Mouse (Mus musculus) midbrain, embryonic 15.5 days (tissue): ENCODE data around the gene Scel. TPM values are rescaled to one million over a fixed set of nuclear protein-coding genes. Genes with fewer than 3 reads are reported as not detected.

Experiments
- ATAC-seq: fragments of 200-750 bp; cut with Nextera tagmentation; replicated peaks from 2 replicates; pipeline ENCODE4 v1.8.0; 2017; ENCODE audit warnings: moderate TSS enrichment
- H3K27ac ChIP-seq: fragments of 300-500 bp; sonication (generic); 2 replicates; pipeline ENCODE4 v1.5.1; 2015; ENCODE audit warnings: mild to moderate bottlenecking, inconsistent platforms
- H3K27me3 ChIP-seq: fragments of 300-500 bp; sonication (generic); replicated peaks from 2 replicates; pipeline ENCODE4 v1.6.1; 2015; ENCODE audit warnings: inconsistent platforms
- H3K36me3 ChIP-seq: fragments of 300-500 bp; sonication (generic); replicated peaks from 2 replicates; pipeline ENCODE4 v1.6.1; 2015; ENCODE audit warnings: inconsistent platforms
- H3K4me1 ChIP-seq: fragments of 300-500 bp; sonication (generic); 2 replicates; pipeline ENCODE4 v1.6.1; 2015; ENCODE audit warnings: inconsistent platforms
- H3K4me2 ChIP-seq: fragments of 300-500 bp; sonication (generic); 2 replicates; pipeline ENCODE4 v1.6.1; 2015; ENCODE audit warnings: inconsistent platforms, mild to moderate bottlenecking, moderate library complexity
- H3K4me3 ChIP-seq: fragments of 300-500 bp; sonication (generic); 2 replicates; pipeline ENCODE4 v1.5.1; 2015; ENCODE audit warnings: mild to moderate bottlenecking, inconsistent platforms
- H3K9ac ChIP-seq: fragments of 300-500 bp; sonication (generic); 2 replicates; pipeline ENCODE4 v1.6.1; 2015; ENCODE audit warnings: mild to moderate bottlenecking, inconsistent platforms
- H3K9me3 ChIP-seq: fragments of 300-500 bp; sonication (generic); 2 replicates; pipeline ENCODE4 v1.6.1; 2016; ENCODE audit warnings: inconsistent platforms
- WGBS: fragments of 180-500 bp; shearing (Covaris S2); methylation state at CpG from one replicate; pipeline ENCODE4 v1.1.7; 2015; ENCODE audit warnings: mixed read lengths; 5-methylcytosine and 5-hydroxymethylcytosine counted together
- polyA plus RNA-seq: library from polyadenylated mRNA; unstranded; fragments of >200 nt; fragmentation: Nextera tagmentation; extraction: Ambion mirVana; gene quantifications from 2 replicates; pipeline ENCODE4 v1.2.1, GENCODE M21; 2015

Scel gene
- polyA plus RNA-seq, 1 experiment from 2014 or later = 0.19 TPM

GRCm38 (mm10) chr14:103647981-103648380 lies 134.8 kb downstream of the Scel start:
- H3K27ac ChIP-seq = peak overlapping the region; percentile 65; the same call in 1 of the 2 replicates
- WGBS = 45% methylated on average over 2 of the region's 2 CpGs
- no peak overlapping the region; the same call in 1 of the 2 replicates for H3K9ac ChIP-seq
- peaks cover 35% of the 10 kb centered on the region for H3K4me1 ChIP-seq
- H3K36me3 ChIP-seq = no peaks in the 10 kb centered on the region
- no peaks in the 10 kb centered on the region for H3K9me3 ChIP-seq
- ATAC-seq = no peak
- H3K27me3 ChIP-seq = no peaks in the 10 kb centered on the region
- no peak overlapping the region for H3K4me3 ChIP-seq
- H3K4me2 ChIP-seq = peak overlapping the region; percentile 67; the same call in 1 of the 2 replicates

GRCm38 (mm10) chr14:103648623-103649255 lies 135.6 kb downstream of the Scel start:
- Histone ChIP-seq H3K36me3 (no peaks in the 10 kb centered on the region), H3K27ac (peak overlapping the region; percentile 65), H3K4me2 (peak overlapping the region; percentile 67), H3K27me3 (no peaks in the 10 kb centered on the region), H3K9ac (no peak overlapping the region; the same call in 1 of the 2 replicates), H3K9me3 (no peaks in the 10 kb centered on the region), H3K4me1 (peaks cover 41% of the 10 kb centered on the region), H3K4me3 (peak overlapping the region; percentile 24)
- WGBS = 23% methylated on average over 12 of the region's 12 CpGs
- ATAC-seq = no peak

GRCm38 (mm10) chr14:103649302-103649701 lies 136.2 kb downstream of the Scel start:
- Histone ChIP-seq H3K36me3 (no peaks in the 10 kb centered on the region), H3K4me1 (peaks cover 46% of the 10 kb centered on the region), H3K9me3 (no peaks in the 10 kb centered on the region), H3K4me2 (peak overlapping the region; percentile 67), H3K9ac (no peak overlapping the region), H3K27me3 (no peaks in the 10 kb centered on the region), H3K27ac (peak overlapping the region; percentile 97), H3K4me3 (peak overlapping the region; percentile 100)
- ATAC-seq = no peak
- WGBS = 38% methylated on average over 4 of the region's 4 CpGs

GRCm38 (mm10) chr14:103649896-103650334 lies 136.8 kb downstream of the Scel start, which contains the start of gene Slain1:
TSS of gene Slain1 (plus strand) at chr14:103650228.
- H3K4me3 ChIP-seq = peak within 1 kb of the TSS; percentile 100
- peak within 1 kb of the TSS; percentile 91 for H3K9ac ChIP-seq
- WGBS = under 1% methylated on average over 32 of the region's 32 CpGs
- H3K27ac ChIP-seq = peak within 1 kb of the TSS; percentile 97
- no peaks in the 10 kb centered on the region for H3K27me3 ChIP-seq
- ATAC-seq = peak; percentile 97
- H3K36me3 ChIP-seq = no peaks in the 10 kb centered on the region
- H3K9me3 ChIP-seq = no peaks in the 10 kb centered on the region
- H3K4me2 ChIP-seq = peak within 1 kb of the TSS; percentile 67
- peaks cover 49% of the 10 kb centered on the region for H3K4me1 ChIP-seq

GRCm38 (mm10) chr14:103650413-103651101 lies 137.4 kb downstream of the Scel start:
- Histone ChIP-seq H3K4me1 (peaks cover 54% of the 10 kb centered on the region), H3K4me3 (peak overlapping the region; percentile 100), H3K4me2 (peak overlapping the region; percentile 67), H3K9me3 (no peaks in the 10 kb centered on the region), H3K27me3 (no peaks in the 10 kb centered on the region), H3K9ac (peak overlapping the region; percentile 91), H3K36me3 (no peaks in the 10 kb centered on the region), H3K27ac (peak overlapping the region; percentile 97)
- ATAC-seq = peak; percentile 81
- under 1% methylated on average over 59 of the region's 67 CpGs for WGBS

GRCm38 (mm10) chr14:103651106-103651505 lies 138.0 kb downstream of the Scel start:
- WGBS = 2% methylated on average over 11 of the region's 11 CpGs
- H3K9me3 ChIP-seq = no peaks in the 10 kb centered on the region
- H3K27me3 ChIP-seq = no peaks in the 10 kb centered on the region
- peak overlapping the region; percentile 97 for H3K27ac ChIP-seq
- H3K4me1 ChIP-seq = peaks cover 58% of the 10 kb centered on the region
- peak; percentile 34 for ATAC-seq
- peak overlapping the region; percentile 100 for H3K4me3 ChIP-seq
- no peaks in the 10 kb centered on the region for H3K36me3 ChIP-seq
- H3K4me2 ChIP-seq = peak overlapping the region; percentile 67
- H3K9ac ChIP-seq = peak overlapping the region; percentile 91

GRCm38 (mm10) chr14:103651562-103651961 lies 138.4 kb downstream of the Scel start:
- ATAC-seq = no peak
- peak overlapping the region; percentile 67 for H3K4me2 ChIP-seq
- H3K9ac ChIP-seq = peak overlapping the region; percentile 91
- H3K4me1 ChIP-seq = peaks cover 63% of the 10 kb centered on the region
- H3K27ac ChIP-seq = peak overlapping the region; percentile 97
- WGBS = 37% methylated on average over 2 of the region's 2 CpGs
- H3K4me3 ChIP-seq = peak overlapping the region; percentile 100
- H3K9me3 ChIP-seq = no peaks in the 10 kb centered on the region
- no peaks in the 10 kb centered on the region for H3K36me3 ChIP-seq
- H3K27me3 ChIP-seq = no peaks in the 10 kb centered on the region

- H3K9ac ChIP-seq = no peak overlapping the region
- H3K4me3 ChIP-seq = peak overlapping the region; percentile 100; the same call in 1 of the 2 replicates
- H3K4me1 ChIP-seq = peaks cover 66% of the 10 kb centered on the region
- no peak overlapping the region for H3K27ac ChIP-seq
- no peaks in the 10 kb centered on the region for H3K9me3 ChIP-seq
- 76% methylated on average over 5 of the region's 5 CpGs for WGBS
- no peak for ATAC-seq
- no peaks in the 10 kb centered on the region for H3K27me3 ChIP-seq
- H3K36me3 ChIP-seq = no peaks in the 10 kb centered on the region
- peak overlapping the region; percentile 67 for H3K4me2 ChIP-seq
Measured at GRCm38 (mm10) chr14:103652524-103652923, 139.4 kb downstream of the Scel start.

GRCm38 (mm10) chr14:103653800-103654199 lies 140.7 kb downstream of the Scel start:
- Histone ChIP-seq H3K9ac (no peak overlapping the region), H3K27me3 (no peaks in the 10 kb centered on the region), H3K4me2 (peak overlapping the region; percentile 19), H3K4me3 (no peak overlapping the region), H3K9me3 (no peaks in the 10 kb centered on the region), H3K27ac (no peak overlapping the region), H3K4me1 (peaks cover 57% of the 10 kb centered on the region), H3K36me3 (0 out of 2 replicates have a peak, but pooled peaks cover 4% of the 10 kb centered on the region)
- WGBS = 65% methylated on average over 5 of the region's 5 CpGs
- ATAC-seq = no peak

- Histone ChIP-seq H3K27ac (no peak overlapping the region), H3K4me2 (no peak overlapping the region)
Measured at GRCm38 (mm10) chr14:103655448-103655847, 142.3 kb downstream of the Scel start.

GRCm38 (mm10) chr14:103657876-103658275 lies 144.7 kb downstream of the Scel start:
- 91% methylated on average over 4 of the region's 4 CpGs for WGBS
- no peak for ATAC-seq
- H3K4me3 ChIP-seq = no peak overlapping the region

More at GRCm38 (mm10) chr14:103655448-103655847, 142.3 kb downstream of the Scel start:
- no peak for ATAC-seq
- H3K27me3 ChIP-seq = no peaks in the 10 kb centered on the region
- 66% methylated on average over 5 of the region's 5 CpGs for WGBS
- no peak overlapping the region for H3K9ac ChIP-seq
- no peak overlapping the region for H3K4me3 ChIP-seq
- H3K9me3 ChIP-seq = no peaks in the 10 kb centered on the region
- 0 out of 2 replicates have a peak, but pooled peaks cover 4% of the 10 kb centered on the region for H3K36me3 ChIP-seq
- H3K4me1 ChIP-seq = peaks cover 49% of the 10 kb centered on the region

More at GRCm38 (mm10) chr14:103657876-103658275, 144.7 kb downstream of the Scel start:
- Histone ChIP-seq H3K4me2 (no peak overlapping the region), H3K9ac (no peak overlapping the region), H3K4me1 (peaks cover 32% of the 10 kb centered on the region), H3K9me3 (no peaks in the 10 kb centered on the region), H3K27ac (no peak overlapping the region), H3K27me3 (no peaks in the 10 kb centered on the region), H3K36me3 (0 out of 2 replicates have a peak, but pooled peaks cover 4% of the 10 kb centered on the region)
